Mouse (Mus musculus): ENCODE measurements around the gene Lctl.

The Lctl gene

DNA sequence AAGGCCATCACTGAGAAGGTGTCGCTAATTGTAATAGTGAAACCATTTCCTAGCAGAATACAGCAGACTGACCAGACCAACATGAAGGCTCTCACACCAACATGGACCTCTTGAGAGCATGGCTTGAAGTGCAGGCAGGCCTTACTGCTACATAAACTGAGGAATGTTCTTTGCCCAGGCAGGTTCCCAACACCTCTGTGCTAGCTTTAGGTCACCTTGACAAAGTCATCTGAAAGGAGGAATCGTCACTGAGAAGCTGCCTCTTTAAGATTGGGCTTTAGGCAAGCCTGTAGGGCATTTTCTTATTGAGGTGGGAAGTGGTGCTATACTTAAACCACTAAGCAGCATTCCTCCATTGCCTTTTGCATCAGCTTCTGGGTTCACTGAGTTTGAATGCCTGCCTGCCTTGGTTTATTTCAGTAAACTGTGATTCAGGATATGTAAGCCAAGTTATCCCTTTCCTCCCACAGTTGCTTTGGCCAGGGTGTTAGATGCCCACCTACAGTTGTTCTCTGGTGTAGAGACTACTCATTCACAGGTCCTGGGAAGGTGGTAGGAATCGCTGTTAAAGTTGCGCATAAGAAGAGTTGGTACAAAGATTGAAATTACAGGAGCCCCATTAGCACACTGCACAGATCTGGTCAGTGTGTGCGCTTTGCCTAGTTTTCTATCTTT lies 67.4 kb downstream of the Lctl start:
- no peak for DNase-seq (ENCODE audit: low read depth)

Measured in c-Kit-positive CD71-positive TER-119-negative erythroid progenitor cells, embryonic 14.5 days (primary cell).